Mouse (Mus musculus) layer of hippocampus, adult 8-10 months (tissue): Measurements from ENCODE around the gene Nop10. TPM values are rescaled to one million over a fixed set of nuclear protein-coding genes. Genes with fewer than 3 reads are reported as not detected.

Source experiments
- total RNA-seq, 4 experiments: library from RNA; stranded (reverse); gene quantifications; 2 replicates each; pipeline ENCODE4 v1.2.4; 2022

Nop10 gene
- total RNA-seq, 4 experiments from 2014 or later: 44.3 to 56.8 (median 50.6) TPM

Other genes starting within 250 kb of the Nop10 start
- not detected for gene Olfr1310, start 249.2 kb upstream of the Nop10 start, total RNA-seq
- gene Olfr1311, start 237.5 kb upstream of the Nop10 start, total RNA-seq: not detected
- not detected for gene Olfr1312, start 211.7 kb upstream of the Nop10 start, total RNA-seq
- gene Olfr1313, start 184.1 kb upstream of the Nop10 start, total RNA-seq: not detected
- not detected for gene Olfr1314, start 165.1 kb upstream of the Nop10 start, total RNA-seq
- not detected for gene Olfr1315-ps1, start 146.5 kb upstream of the Nop10 start, total RNA-seq
- not detected for gene Olfr1316, start 126.9 kb upstream of the Nop10 start, total RNA-seq
- gene Olfr1317, start 121.6 kb upstream of the Nop10 start, total RNA-seq: not detected
- gene Olfr1318, start 107.7 kb upstream of the Nop10 start, total RNA-seq: not detected
- 10 to 100 TPM; 82.2 to 88.5 (median 84.5) TPM for gene Lpcat4, start 22.5 kb upstream of the Nop10 start, total RNA-seq
- not detected for gene Nutm1, start 2.6 kb upstream of the Nop10 start, total RNA-seq
- 100 to 1,000 TPM in 3 of 4 experiments, 10 to 100 TPM in 1; 92.5 to 117 (median 109) TPM for gene Slc12a6, start 3.9 kb downstream of the Nop10 start, total RNA-seq
- 1 to 10 TPM in 3 of 4 experiments, under 1 TPM in 1; 0.96 to 3.1 (median 2.8) TPM for gene Gm21985, start 4.4 kb downstream of the Nop10 start, total RNA-seq
- gene Emc4, start 106.1 kb downstream of the Nop10 start, total RNA-seq: 100 to 1,000 TPM; 125 to 129 (median 127) TPM
- 10 to 100 TPM; 10.6 to 14.5 (median 11.1) TPM for gene Katnbl1, start 117.3 kb downstream of the Nop10 start, total RNA-seq
- gene Emc7, start 193.1 kb downstream of the Nop10 start, total RNA-seq: 10 to 100 TPM; 42.8 to 48.1 (median 46.4) TPM
- 1 to 10 TPM; 5.4 to 9.7 (median 7.4) TPM for gene Chrm5, start 218.8 kb downstream of the Nop10 start, total RNA-seq
- 10 to 100 TPM in 2 of 4 experiments, 1 to 10 TPM in 2; 8.1 to 11.5 (median 10.0) TPM for gene Aven, start 231.0 kb downstream of the Nop10 start, total RNA-seq